Mouse (Mus musculus): ENCODE results near the gene Gtpbp3. TPM values are rescaled to one million over a fixed set of nuclear protein-coding genes. Genes with fewer than 3 reads are reported as not detected.

The Gtpbp3 gene
- polyA plus RNA-seq, 1 experiment from 2014 or later = 19.1 TPM

- Histone ChIP-seq H3K4me3 (peak overlapping the region; percentile 87), H3K9ac (peak overlapping the region; percentile 74), H3K27me3 (no peaks in the 10 kb centered on the region), H3K4me1 (peaks cover 29% of the 10 kb centered on the region), H3K9me3 (no peaks in the 10 kb centered on the region), H3K36me3 (peaks cover 21% of the 10 kb centered on the region), H3K27ac (peak overlapping the region; percentile 96), H3K4me2 (peak overlapping the region; percentile 93)
- 4% methylated on average over 16 of the region's 16 CpGs for WGBS
- ATAC-seq (ENCODE audit: borderline replicate concordance, extremely low read depth, low FRiP score, low TSS enrichment) = no peak
These were observed 25.1 kb upstream of the Gtpbp3 start for GRCm38 (mm10) chr8:71462786-71463185.

- Histone ChIP-seq H3K9ac (peak within 1 kb of the TSS; percentile 74), H3K4me1 (peaks cover 29% of the 10 kb centered on the region), H3K4me2 (peak within 1 kb of the TSS; percentile 93), H3K4me3 (peak within 1 kb of the TSS; percentile 87), H3K36me3 (peaks cover 18% of the 10 kb centered on the region), H3K27ac (peak within 1 kb of the TSS; percentile 96), H3K9me3 (no peaks in the 10 kb centered on the region), H3K27me3 (no peaks in the 10 kb centered on the region)
- under 1% methylated on average over 55 of the region's 55 CpGs for WGBS
- peak; percentile 85 for ATAC-seq (ENCODE audit: borderline replicate concordance, extremely low read depth, low FRiP score, low TSS enrichment)
These were observed 24.5 kb upstream of the Gtpbp3 start, which contains the start of gene Abhd8 for GRCm38 (mm10) chr8:71463188-71464033. Gene Abhd8, minus strand, starts transcription at chr8:71463655.

GRCm38 (mm10) chr8:71464513-71465500 lies 23.1 kb upstream of the Gtpbp3 start, which contains the start of gene Mrpl34:
Gene Mrpl34, plus strand, starts transcription at chr8:71464959.
- WGBS = under 1% methylated on average over 59 of the region's 59 CpGs

GRCm38 (mm10) chr8:71465733-71466132 lies 22.2 kb upstream of the Gtpbp3 start:
- Histone ChIP-seq H3K4me2 (peak overlapping the region; percentile 93), H3K9me3 (no peaks in the 10 kb centered on the region), H3K9ac (peak overlapping the region; percentile 44; the same call in 1 of the 2 replicates), H3K36me3 (peaks cover 9% of the 10 kb centered on the region), H3K4me3 (peak overlapping the region; percentile 87), H3K4me1 (peaks cover 42% of the 10 kb centered on the region), H3K27ac (no peak overlapping the region), H3K27me3 (no peaks in the 10 kb centered on the region)
- ATAC-seq (ENCODE audit: borderline replicate concordance, extremely low read depth, low FRiP score, low TSS enrichment) = no peak
- WGBS = 77% methylated on average over 8 of the region's 8 CpGs

More at GRCm38 (mm10) chr8:71464513-71465500, 23.1 kb upstream of the Gtpbp3 start, which contains the start of gene Mrpl34:
- H3K36me3 ChIP-seq = peaks cover 14% of the 10 kb centered on the region
- peaks cover 33% of the 10 kb centered on the region for H3K4me1 ChIP-seq
- peak within 1 kb of the TSS; percentile 74 for H3K9ac ChIP-seq
- H3K27me3 ChIP-seq = no peaks in the 10 kb centered on the region
- H3K27ac ChIP-seq = peak within 1 kb of the TSS; percentile 96
- peak within 1 kb of the TSS; percentile 87 for H3K4me3 ChIP-seq
- peak within 1 kb of the TSS; percentile 93 for H3K4me2 ChIP-seq
- peak; percentile 78 for ATAC-seq (ENCODE audit: borderline replicate concordance, extremely low read depth, low FRiP score, low TSS enrichment)
- H3K9me3 ChIP-seq = no peaks in the 10 kb centered on the region

- Histone ChIP-seq H3K9me3 (no peaks in the 10 kb centered on the region), H3K4me3 (no peak overlapping the region), H3K9ac (no peak overlapping the region), H3K27ac (no peak overlapping the region), H3K36me3 (peaks cover 4% of the 10 kb centered on the region; the same call in 1 of the 2 replicates), H3K4me1 (peaks cover 47% of the 10 kb centered on the region), H3K4me2 (no peak overlapping the region), H3K27me3 (no peaks in the 10 kb centered on the region)
- 98% methylated on average over 5 of the region's 5 CpGs for WGBS
- ATAC-seq (ENCODE audit: borderline replicate concordance, extremely low read depth, low FRiP score, low TSS enrichment) = no peak
These were observed 21.7 kb upstream of the Gtpbp3 start for GRCm38 (mm10) chr8:71466198-71466597.

- Histone ChIP-seq H3K4me1 (peaks cover 46% of the 10 kb centered on the region), H3K4me2 (no peak overlapping the region), H3K9ac (no peak overlapping the region), H3K4me3 (no peak overlapping the region), H3K9me3 (no peaks in the 10 kb centered on the region), H3K36me3 (peaks cover 2% of the 10 kb centered on the region; the same call in 1 of the 2 replicates), H3K27ac (no peak overlapping the region), H3K27me3 (no peaks in the 10 kb centered on the region)
- WGBS = 78% methylated on average over 2 of the region's 2 CpGs
- no peak for ATAC-seq (ENCODE audit: borderline replicate concordance, extremely low read depth, low FRiP score, low TSS enrichment)
These were observed 20.7 kb upstream of the Gtpbp3 start for GRCm38 (mm10) chr8:71467201-71467600.

- H3K36me3 ChIP-seq = peaks cover 6% of the 10 kb centered on the region; the same call in 1 of the 2 replicates
- ATAC-seq (ENCODE audit: borderline replicate concordance, extremely low read depth, low FRiP score, low TSS enrichment) = no peak
- peaks cover 38% of the 10 kb centered on the region for H3K4me1 ChIP-seq
- WGBS = 93% methylated on average over 1 of the region's 1 CpGs
- H3K4me2 ChIP-seq = no peak overlapping the region
- no peak overlapping the region for H3K27ac ChIP-seq
- no peaks in the 10 kb centered on the region for H3K9me3 ChIP-seq
- no peak overlapping the region for H3K4me3 ChIP-seq
- no peak overlapping the region for H3K9ac ChIP-seq
- no peaks in the 10 kb centered on the region for H3K27me3 ChIP-seq
These were observed 19.9 kb upstream of the Gtpbp3 start for GRCm38 (mm10) chr8:71468001-71468400.

GRCm38 (mm10) chr8:71468916-71469315 lies 19.0 kb upstream of the Gtpbp3 start, which contains the start of gene Dda1:
Gene Dda1, plus strand, starts transcription at chr8:71469199.
- Histone ChIP-seq H3K4me3 (peak within 1 kb of the TSS; percentile 93), H3K27ac (peak within 1 kb of the TSS; percentile 77), H3K36me3 (peaks cover 14% of the 10 kb centered on the region; the same call in 1 of the 2 replicates), H3K4me1 (peaks cover 33% of the 10 kb centered on the region), H3K27me3 (no peaks in the 10 kb centered on the region), H3K9me3 (no peaks in the 10 kb centered on the region), H3K4me2 (peak within 1 kb of the TSS; percentile 92), H3K9ac (peak within 1 kb of the TSS; percentile 77)
- 1% methylated on average over 38 of the region's 52 CpGs for WGBS
- ATAC-seq (ENCODE audit: borderline replicate concordance, extremely low read depth, low FRiP score, low TSS enrichment) = peak; percentile 89

GRCm38 (mm10) chr8:71469411-71469810 lies 18.5 kb upstream of the Gtpbp3 start:
- ATAC-seq (ENCODE audit: borderline replicate concordance, extremely low read depth, low FRiP score, low TSS enrichment) = peak; percentile 19; the same call in 1 of the 2 replicates
- no peaks in the 10 kb centered on the region for H3K9me3 ChIP-seq
- no peaks in the 10 kb centered on the region for H3K27me3 ChIP-seq
- 1% methylated on average over 24 of the region's 24 CpGs for WGBS
- H3K27ac ChIP-seq = peak overlapping the region; percentile 77
- peaks cover 29% of the 10 kb centered on the region for H3K4me1 ChIP-seq
- H3K9ac ChIP-seq = peak overlapping the region; percentile 77
- peak overlapping the region; percentile 93 for H3K4me3 ChIP-seq
- H3K4me2 ChIP-seq = peak overlapping the region; percentile 92
- peaks cover 19% of the 10 kb centered on the region for H3K36me3 ChIP-seq

- peaks cover 28% of the 10 kb centered on the region for H3K36me3 ChIP-seq
- peak overlapping the region; percentile 92 for H3K4me2 ChIP-seq
- peak overlapping the region; percentile 93 for H3K4me3 ChIP-seq
- H3K27ac ChIP-seq = no peak overlapping the region
- H3K27me3 ChIP-seq = no peaks in the 10 kb centered on the region
- peak overlapping the region; percentile 77 for H3K9ac ChIP-seq
- H3K9me3 ChIP-seq = no peaks in the 10 kb centered on the region
- WGBS = 73% methylated on average over 3 of the region's 3 CpGs
- H3K4me1 ChIP-seq = peaks cover 30% of the 10 kb centered on the region
- no peak for ATAC-seq (ENCODE audit: borderline replicate concordance, extremely low read depth, low FRiP score, low TSS enrichment)
These were observed 17.6 kb upstream of the Gtpbp3 start for GRCm38 (mm10) chr8:71470146-71470912.

- Histone ChIP-seq H3K4me3 (no peak overlapping the region), H3K27me3 (no peaks in the 10 kb centered on the region), H3K9me3 (no peaks in the 10 kb centered on the region), H3K4me1 (peaks cover 30% of the 10 kb centered on the region), H3K9ac (no peak overlapping the region), H3K4me2 (0 out of 2 replicates have a peak overlapping the region, but pooled peaks have one; percentile 92), H3K36me3 (peaks cover 28% of the 10 kb centered on the region), H3K27ac (no peak overlapping the region)
- ATAC-seq (ENCODE audit: borderline replicate concordance, extremely low read depth, low FRiP score, low TSS enrichment) = no peak
- 60% methylated on average over 5 of the region's 5 CpGs for WGBS
These were observed 17.0 kb upstream of the Gtpbp3 start for GRCm38 (mm10) chr8:71470913-71471255.
